Mouse (Mus musculus): ENCODE measurements at regions not wholly inside any gene's neighbourhood (a gene's known extent, or its start where the extent isn't known, plus 50 kb on each side); places are given as distances from the start of the nearest gene placed in this dataset.

DNA sequence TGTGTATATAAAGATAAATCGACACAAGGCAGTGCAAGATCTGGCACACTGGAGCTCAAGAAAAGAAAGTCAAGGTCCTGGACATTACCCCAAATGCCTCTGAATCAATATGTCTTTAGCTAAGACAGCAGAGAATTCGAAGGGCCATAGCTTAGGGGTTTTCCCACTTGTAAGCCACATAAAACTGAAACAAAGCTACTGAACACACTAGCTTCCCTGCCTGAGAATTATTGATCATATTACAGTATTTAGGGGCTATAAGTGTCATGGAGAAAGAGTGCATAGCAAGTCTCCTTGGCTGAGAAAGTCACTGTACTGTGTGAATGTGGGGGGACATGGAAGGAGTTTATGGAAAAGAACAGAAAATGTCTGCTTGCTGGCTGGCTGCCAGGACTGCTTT, 207.3 kb upstream of the Htr1f start:
- Histone ChIP-seq H3K27ac (ENCODE audit: low read depth, low read length) (no peak overlapping the region), H3K4me1 (ENCODE audit: insufficient read depth, low read length) (no peaks in the 10 kb centered on the region), H3K36me3 (ENCODE audit: insufficient read depth, low read length) (no peaks in the 10 kb centered on the region), H3K27me3 (ENCODE audit: insufficient read depth, low read length) (no peaks in the 10 kb centered on the region), H3K9me3 (ENCODE audit: low read length) (no peaks in the 10 kb centered on the region), H3K9ac (replicated peaks; ENCODE audit: low read length, poor library complexity, severe bottlenecking) (no peak overlapping the region), H3K4me2 (ENCODE audit: low read depth, low read length, poor library complexity, severe bottlenecking) (no peak overlapping the region), H3K4me3 (ENCODE audit: low read depth, low read length) (no peak overlapping the region)
- no peak for TF ChIP-seq CTCF (IDR thresholded peaks at IDR 0.05)
- 87% methylated on average over 2 of the region's 2 CpGs for WGBS
- no peak for ATAC-seq (ENCODE audit: low FRiP score)
- no peak for DNase-seq (ENCODE audit: low spot score)

DNA sequence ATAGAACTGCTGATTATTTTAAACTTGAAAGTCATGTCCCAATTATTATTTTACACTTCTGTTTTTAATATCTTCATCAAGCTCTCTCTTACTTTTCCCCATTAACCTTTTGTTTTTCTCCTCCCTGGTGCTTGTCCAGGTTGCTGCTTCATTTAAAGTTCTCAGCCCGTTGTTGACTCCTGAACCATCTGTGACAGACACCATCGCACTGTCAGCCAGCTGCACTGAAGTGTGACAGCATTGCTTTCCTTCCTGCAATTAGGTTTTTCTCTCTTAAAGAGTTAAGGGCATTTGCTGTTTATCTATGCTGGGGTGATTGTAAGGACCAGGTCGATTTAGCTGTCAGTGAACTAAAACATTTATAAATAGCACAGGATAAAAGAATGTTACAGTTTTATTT, 205.3 kb upstream of the Pou1f1 start:
- Histone ChIP-seq H3K4me2 (ENCODE audit: low read depth, low read length, poor library complexity, severe bottlenecking) (no peak overlapping the region), H3K27ac (ENCODE audit: low read depth, low read length) (no peak overlapping the region), H3K36me3 (ENCODE audit: insufficient read depth, low read length) (no peaks in the 10 kb centered on the region), H3K4me1 (ENCODE audit: insufficient read depth, low read length) (no peaks in the 10 kb centered on the region), H3K27me3 (ENCODE audit: insufficient read depth, low read length) (no peaks in the 10 kb centered on the region), H3K9me3 (ENCODE audit: low read length) (no peaks in the 10 kb centered on the region), H3K4me3 (ENCODE audit: low read depth, low read length) (no peak overlapping the region), H3K9ac (replicated peaks; ENCODE audit: low read length, poor library complexity, severe bottlenecking) (no peak overlapping the region)
- TF ChIP-seq CTCF (IDR thresholded peaks at IDR 0.05) = no peak
- ATAC-seq (ENCODE audit: low FRiP score) (no peak), DNase-seq (ENCODE audit: low spot score) (no peak)
- WGBS = 60% methylated on average over 3 of the region's 3 CpGs

DNA sequence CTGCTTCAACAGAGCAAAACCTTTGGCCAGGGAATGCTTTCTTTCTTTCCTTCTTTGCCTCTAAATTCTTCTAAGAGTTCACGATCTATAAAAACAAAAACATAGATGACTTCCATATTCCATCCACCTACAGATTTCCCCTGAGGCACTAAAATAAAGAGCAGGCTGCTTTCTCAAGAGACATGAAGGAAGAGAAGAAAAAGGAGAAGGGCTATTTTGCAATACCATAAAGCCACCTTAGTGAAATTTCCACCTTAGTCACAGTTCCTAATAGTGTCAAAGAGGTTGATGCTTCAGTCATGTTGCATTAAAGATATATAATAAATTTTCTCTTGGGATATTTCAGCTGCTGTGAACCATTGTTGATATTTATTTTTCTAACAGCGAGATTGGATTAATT, 187.9 kb upstream of the Pou1f1 start:
- Histone ChIP-seq H3K36me3 (ENCODE audit: insufficient read depth, low read length) (no peaks in the 10 kb centered on the region), H3K4me2 (ENCODE audit: low read depth, low read length, poor library complexity, severe bottlenecking) (no peak overlapping the region), H3K27ac (ENCODE audit: low read depth, low read length) (no peak overlapping the region), H3K9ac (replicated peaks; ENCODE audit: low read length, poor library complexity, severe bottlenecking) (no peak overlapping the region), H3K9me3 (ENCODE audit: low read length) (no peaks in the 10 kb centered on the region), H3K27me3 (ENCODE audit: insufficient read depth, low read length) (no peaks in the 10 kb centered on the region), H3K4me1 (ENCODE audit: insufficient read depth, low read length) (no peaks in the 10 kb centered on the region), H3K4me3 (ENCODE audit: low read depth, low read length) (no peak overlapping the region)
- TF ChIP-seq CTCF (IDR thresholded peaks at IDR 0.05) = no peak
- DNase-seq (ENCODE audit: low spot score) (no peak), ATAC-seq (ENCODE audit: low FRiP score) (no peak)
- WGBS = 81% methylated on average over 2 of the region's 2 CpGs

DNA sequence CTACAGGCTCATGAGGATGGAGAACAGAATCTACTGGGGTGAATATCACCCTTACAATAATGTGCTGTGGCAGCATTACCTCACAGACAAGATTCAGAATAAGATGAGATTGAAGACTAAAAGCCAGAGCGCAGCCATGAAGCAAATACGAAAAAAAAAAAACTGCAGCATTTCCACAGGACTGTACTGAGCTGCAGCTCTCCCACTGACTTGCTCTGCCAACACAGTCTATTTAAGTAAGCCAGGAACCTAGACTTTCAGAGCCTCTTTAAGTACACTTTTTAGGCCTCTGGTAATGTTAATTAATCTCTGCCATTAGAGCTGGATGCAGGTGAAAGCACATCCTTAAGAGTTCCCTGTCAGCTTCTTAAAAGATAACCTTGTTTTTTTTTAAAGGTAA, 181.1 kb upstream of the Pou1f1 start:
- 96% methylated on average over 2 of the region's 2 CpGs for WGBS
- Histone ChIP-seq H3K27me3 (ENCODE audit: insufficient read depth, low read length) (no peaks in the 10 kb centered on the region), H3K4me2 (ENCODE audit: low read depth, low read length, poor library complexity, severe bottlenecking) (no peak overlapping the region), H3K9me3 (ENCODE audit: low read length) (no peaks in the 10 kb centered on the region), H3K4me3 (ENCODE audit: low read depth, low read length) (no peak overlapping the region), H3K4me1 (ENCODE audit: insufficient read depth, low read length) (no peaks in the 10 kb centered on the region), H3K27ac (ENCODE audit: low read depth, low read length) (no peak overlapping the region), H3K9ac (replicated peaks; ENCODE audit: low read length, poor library complexity, severe bottlenecking) (no peak overlapping the region), H3K36me3 (ENCODE audit: insufficient read depth, low read length) (no peaks in the 10 kb centered on the region)
- TF ChIP-seq CTCF (IDR thresholded peaks at IDR 0.05) = no peak
- ATAC-seq (ENCODE audit: low FRiP score) = no peak
- DNase-seq (ENCODE audit: low spot score) = no peak

DNA sequence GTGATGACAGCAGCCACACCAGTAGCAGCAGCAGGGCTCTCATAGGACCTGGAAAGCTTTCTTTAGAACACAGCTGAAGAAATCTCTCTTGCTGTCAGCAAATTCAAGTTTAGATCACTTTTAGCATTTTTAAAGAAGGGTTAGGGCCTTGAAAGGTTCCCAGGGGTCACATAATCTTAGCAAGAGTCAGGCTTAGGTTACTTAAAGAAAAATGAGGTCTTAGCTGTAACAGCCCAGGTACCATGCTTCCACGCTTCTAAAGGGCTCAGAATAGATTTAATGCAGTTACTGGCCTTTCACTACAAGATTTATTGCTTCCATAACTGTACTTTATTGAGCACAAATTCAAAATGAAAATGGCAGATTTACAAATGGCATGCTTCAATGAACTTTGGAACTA, 160.4 kb upstream of the Pou1f1 start:
- no peak overlapping the region for H3K9ac ChIP-seq (replicated peaks; ENCODE audit: low read length, poor library complexity, severe bottlenecking)
- H3K4me3 ChIP-seq (ENCODE audit: low read depth, low read length) = no peak overlapping the region
- H3K36me3 ChIP-seq (ENCODE audit: insufficient read depth, low read length) = no peaks in the 10 kb centered on the region
- H3K27me3 ChIP-seq (ENCODE audit: insufficient read depth, low read length) = no peaks in the 10 kb centered on the region
- H3K27ac ChIP-seq (ENCODE audit: low read depth, low read length) = no peak overlapping the region
- ATAC-seq (ENCODE audit: low FRiP score) (no peak), DNase-seq (ENCODE audit: low spot score) (no peak)
- TF ChIP-seq CTCF (IDR thresholded peaks at IDR 0.05) = no peak
- H3K4me1 ChIP-seq (ENCODE audit: insufficient read depth, low read length) = no peaks in the 10 kb centered on the region
- no peaks in the 10 kb centered on the region for H3K9me3 ChIP-seq (ENCODE audit: low read length)
- H3K4me2 ChIP-seq (ENCODE audit: low read depth, low read length, poor library complexity, severe bottlenecking) = no peak overlapping the region
- WGBS = 91% methylated on average over 1 of the region's 1 CpGs

DNA sequence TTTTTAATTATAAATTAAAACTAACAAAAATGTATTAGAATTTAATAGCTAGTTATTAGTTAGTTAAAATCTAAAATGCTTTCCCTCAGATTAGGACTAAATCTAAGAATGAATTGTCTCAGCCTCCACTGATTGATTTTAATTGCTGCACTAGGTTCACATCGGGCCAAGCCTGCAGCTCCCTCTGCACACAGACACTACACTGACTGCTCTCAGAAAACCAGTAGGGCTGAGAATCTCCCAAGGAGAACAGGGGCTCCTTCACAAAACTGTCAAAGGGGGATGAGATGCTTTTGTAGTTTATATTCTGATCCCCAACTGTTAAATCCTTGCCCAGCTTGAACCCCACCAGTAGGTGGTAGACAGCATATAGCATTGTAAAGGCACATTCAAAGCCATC, 151.0 kb upstream of the Pou1f1 start:
- no peak for DNase-seq (ENCODE audit: low spot score)
- ATAC-seq (ENCODE audit: low FRiP score) = no peak
- Histone ChIP-seq H3K9me3 (ENCODE audit: low read length) (no peaks in the 10 kb centered on the region), H3K27ac (ENCODE audit: low read depth, low read length) (no peak overlapping the region), H3K4me3 (ENCODE audit: low read depth, low read length) (no peak overlapping the region), H3K27me3 (ENCODE audit: insufficient read depth, low read length) (no peaks in the 10 kb centered on the region), H3K4me2 (ENCODE audit: low read depth, low read length, poor library complexity, severe bottlenecking) (no peak overlapping the region), H3K36me3 (ENCODE audit: insufficient read depth, low read length) (no peaks in the 10 kb centered on the region), H3K9ac (replicated peaks; ENCODE audit: low read length, poor library complexity, severe bottlenecking) (no peak overlapping the region), H3K4me1 (ENCODE audit: insufficient read depth, low read length) (no peaks in the 10 kb centered on the region)
- 14% methylated on average over 1 of the region's 1 CpGs for WGBS
- no peak for TF ChIP-seq CTCF (IDR thresholded peaks at IDR 0.05)

DNA sequence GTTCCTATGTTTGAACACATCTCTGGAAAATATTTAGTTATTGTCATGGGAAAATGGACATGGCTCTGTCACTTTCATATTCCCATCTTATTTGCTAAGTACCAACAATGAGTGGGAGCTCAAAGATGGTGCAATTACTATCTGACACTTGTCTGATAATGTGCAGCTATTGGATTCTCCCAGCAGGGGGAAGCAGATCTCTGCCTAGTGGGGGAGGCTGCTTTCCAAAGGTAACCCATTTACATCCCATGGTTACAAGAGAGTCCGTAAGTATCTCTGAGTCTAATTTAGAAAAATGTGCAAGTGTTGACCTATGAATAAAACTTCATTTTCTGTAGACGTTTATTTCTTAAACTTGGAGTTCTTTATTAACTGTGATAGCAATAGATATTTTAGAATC, 149.4 kb upstream of the Pou1f1 start:
- Histone ChIP-seq H3K9me3 (ENCODE audit: low read length) (no peaks in the 10 kb centered on the region), H3K4me1 (ENCODE audit: insufficient read depth, low read length) (no peaks in the 10 kb centered on the region), H3K4me3 (ENCODE audit: low read depth, low read length) (no peak overlapping the region), H3K27ac (ENCODE audit: low read depth, low read length) (no peak overlapping the region), H3K36me3 (ENCODE audit: insufficient read depth, low read length) (no peaks in the 10 kb centered on the region), H3K4me2 (ENCODE audit: low read depth, low read length, poor library complexity, severe bottlenecking) (no peak overlapping the region), H3K9ac (replicated peaks; ENCODE audit: low read length, poor library complexity, severe bottlenecking) (no peak overlapping the region), H3K27me3 (ENCODE audit: insufficient read depth, low read length) (no peaks in the 10 kb centered on the region)
- ATAC-seq (ENCODE audit: low FRiP score) (no peak), DNase-seq (ENCODE audit: low spot score) (peak; percentile 2)
- WGBS = 61% methylated on average over 2 of the region's 2 CpGs
- peak; percentile 55 for TF ChIP-seq CTCF (IDR thresholded peaks at IDR 0.05)

All from midbrain, postnatal 0 days (tissue).